Mouse (Mus musculus) embryonic facial prominence, embryonic 12.5 days (tissue): ENCODE measurements at regions not wholly inside any gene's neighbourhood (a gene's known extent, or its start where the extent isn't known, plus 50 kb on each side); places are given as distances from the start of the nearest gene placed in this dataset.

ENCODE experiments used
- ATAC-seq: fragments of 200-750 bp; cut with Nextera tagmentation; 2 replicates; pipeline ENCODE4 v1.8.0; 2017; ENCODE audit not compliant: insufficient number of reproducible peaks, insufficient read depth, low FRiP score, low TSS enrichment
- H3K27ac ChIP-seq: fragments of 300-500 bp; sonication (generic); 2 replicates; pipeline ENCODE4 v1.5.1; 2016; ENCODE audit warnings: mild to moderate bottlenecking
- H3K27me3 ChIP-seq: fragments of 300-500 bp; sonication (generic); 2 replicates; pipeline ENCODE4 v1.6.1; 2016; ENCODE audit warnings: mild to moderate bottlenecking, moderate library complexity
- H3K36me3 ChIP-seq: fragments of 300-500 bp; sonication (generic); 2 replicates; pipeline ENCODE4 v1.6.1; 2016; ENCODE audit warnings: mild to moderate bottlenecking
- H3K4me1 ChIP-seq: fragments of 300-500 bp; sonication (generic); 2 replicates; pipeline ENCODE4 v1.6.1; 2016
- H3K4me2 ChIP-seq: fragments of 300-500 bp; sonication (generic); replicated peaks from 2 replicates; pipeline ENCODE4 v1.6.1; 2016; ENCODE audit warnings: mild to moderate bottlenecking, moderate library complexity
- H3K4me3 ChIP-seq: fragments of 300-500 bp; sonication (generic); 2 replicates; pipeline ENCODE4 v1.5.1; 2016; ENCODE audit warnings: mild to moderate bottlenecking
- H3K9ac ChIP-seq: fragments of 300-500 bp; sonication (generic); 2 replicates; pipeline ENCODE4 v1.6.1; 2016; ENCODE audit warnings: mild to moderate bottlenecking, moderate library complexity
- H3K9me3 ChIP-seq: fragments of 300-500 bp; sonication (generic); 2 replicates; pipeline ENCODE4 v1.6.1; 2016; ENCODE audit warnings: mild to moderate bottlenecking, moderate library complexity
- WGBS: fragments of 180-500 bp; shearing (Covaris S2); methylation state at CpG from one replicate; pipeline ENCODE4 v1.1.7; 2016; 5-methylcytosine and 5-hydroxymethylcytosine counted together

DNA sequence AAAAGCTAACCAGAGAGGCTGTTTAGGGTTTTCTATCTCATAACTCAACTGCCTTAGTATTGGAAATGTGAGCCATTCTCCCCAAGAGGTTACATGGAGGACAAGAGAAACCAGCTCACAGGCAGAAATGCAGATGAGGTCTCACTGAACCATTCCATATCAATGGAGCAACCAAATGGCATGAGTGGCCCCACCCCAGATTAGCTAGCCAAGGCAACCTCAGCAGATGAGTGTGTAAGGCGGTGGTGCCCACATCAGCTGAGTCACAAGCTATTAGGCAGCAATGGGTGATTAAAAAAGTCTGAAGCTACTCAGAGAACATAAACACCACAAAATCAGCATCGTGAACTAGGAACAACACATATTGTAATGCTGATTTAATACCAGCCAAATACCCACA lies 133.2 kb downstream of the Lpin1 start:
- 80% methylated on average over 2 of the region's 2 CpGs for WGBS
- no peaks in the 10 kb centered on the region for H3K36me3 ChIP-seq

DNA sequence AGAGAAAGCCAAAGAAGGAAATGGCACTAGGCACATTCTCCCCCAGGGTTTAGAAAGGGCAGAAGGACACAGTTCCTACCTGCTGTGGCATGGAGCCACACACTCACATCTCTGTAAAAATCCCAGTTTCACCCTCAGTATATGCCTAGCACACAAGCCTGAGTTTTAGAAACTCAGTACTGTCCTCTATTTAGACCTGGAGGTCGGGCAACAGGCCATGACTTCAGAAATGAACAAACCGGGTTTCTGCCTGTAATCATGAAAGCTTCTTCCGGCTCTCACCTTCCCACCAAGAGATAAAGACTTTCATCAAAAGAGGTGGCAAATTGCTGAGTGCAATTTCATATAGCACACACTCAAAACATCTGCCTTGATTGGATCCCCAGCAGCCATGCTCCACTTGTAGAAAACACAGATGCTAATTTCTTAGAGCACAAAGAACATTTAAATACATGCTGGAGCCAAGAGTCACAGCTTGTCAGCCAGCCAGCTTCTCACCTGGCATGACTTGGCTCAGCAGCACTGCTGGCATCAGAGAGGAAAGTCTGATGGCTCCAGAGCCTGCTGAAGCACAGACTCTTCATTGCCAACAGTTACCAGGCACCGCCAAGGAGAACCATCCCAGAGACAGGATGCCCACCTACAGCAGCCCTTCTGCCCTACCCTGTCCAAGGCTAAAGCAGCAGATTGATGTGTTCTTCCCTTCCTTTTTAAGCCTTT lies 136.2 kb downstream of the Lpin1 start:
- ATAC-seq = no peak
- H3K4me1 ChIP-seq = no peaks in the 10 kb centered on the region
- H3K27ac ChIP-seq = no peak overlapping the region
- no peak overlapping the region for H3K4me2 ChIP-seq
- no peaks in the 10 kb centered on the region for H3K36me3 ChIP-seq
- H3K4me3 ChIP-seq = no peak overlapping the region
- no peak overlapping the region for H3K9ac ChIP-seq
- no peaks in the 10 kb centered on the region for H3K27me3 ChIP-seq
- 75% methylated on average over 4 of the region's 4 CpGs for WGBS
- H3K9me3 ChIP-seq = no peaks in the 10 kb centered on the region

More for the DNA sequence above, 133.2 kb downstream of the Lpin1 start:
- Histone ChIP-seq H3K27me3 (no peaks in the 10 kb centered on the region), H3K9ac (no peak overlapping the region), H3K4me2 (no peak overlapping the region), H3K4me1 (no peaks in the 10 kb centered on the region), H3K27ac (no peak overlapping the region), H3K9me3 (no peaks in the 10 kb centered on the region), H3K4me3 (no peak overlapping the region)
- no peak for ATAC-seq

DNA sequence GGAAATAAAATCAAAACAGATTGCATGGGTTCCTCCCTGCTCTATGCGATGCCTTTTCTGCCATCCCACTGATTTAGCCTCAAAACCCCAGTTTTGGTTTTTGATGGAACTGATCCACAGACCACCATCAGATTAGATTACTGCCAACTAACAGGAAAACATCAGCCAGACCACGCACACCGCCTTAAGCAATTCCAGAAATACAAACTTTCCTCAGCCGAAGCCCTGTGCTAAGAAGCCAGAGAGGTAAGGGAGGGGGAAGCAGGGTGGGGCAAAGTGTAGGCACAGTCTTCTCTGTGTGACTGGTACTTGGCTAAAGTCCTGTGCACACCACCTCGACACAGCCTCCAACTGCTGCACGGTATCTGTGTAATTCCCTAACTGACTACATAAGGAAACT lies 153.3 kb downstream of the Lpin1 start:
- ATAC-seq = no peak
- Histone ChIP-seq H3K4me3 (no peak overlapping the region), H3K4me1 (no peaks in the 10 kb centered on the region), H3K9me3 (no peaks in the 10 kb centered on the region), H3K4me2 (no peak overlapping the region), H3K27me3 (no peaks in the 10 kb centered on the region), H3K36me3 (no peaks in the 10 kb centered on the region), H3K27ac (no peak overlapping the region), H3K9ac (no peak overlapping the region)
- WGBS = 63% methylated on average over 6 of the region's 6 CpGs

DNA sequence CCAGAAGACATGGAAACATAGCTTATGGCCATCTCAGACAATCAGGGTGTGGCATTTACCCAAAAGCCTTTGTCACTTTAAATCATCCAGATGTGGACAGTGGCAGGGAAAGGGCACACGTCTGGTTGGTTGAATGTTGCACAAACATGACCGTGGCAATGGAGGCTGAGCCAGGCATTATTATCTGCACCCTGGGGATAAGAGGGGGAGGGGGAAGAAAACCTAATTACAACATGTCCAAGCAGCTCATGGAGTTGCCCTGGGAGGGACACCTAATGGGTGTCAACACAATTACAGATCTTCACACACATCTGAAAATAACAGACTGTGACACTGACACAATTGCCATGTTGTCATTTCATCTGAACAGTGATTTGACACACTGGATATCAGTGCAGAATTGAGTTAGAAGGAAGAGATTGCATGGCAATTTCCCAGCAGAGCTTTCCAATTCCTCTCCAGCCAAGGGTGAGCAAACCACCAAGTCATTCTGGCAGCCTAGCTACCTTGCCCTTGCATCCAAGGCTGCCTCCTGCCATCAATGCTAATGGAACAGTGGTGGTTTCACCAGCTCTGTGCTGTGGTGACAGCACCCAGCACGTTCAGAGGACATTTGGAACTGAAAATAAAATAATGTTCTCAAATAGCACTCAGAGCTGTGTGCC lies 159.9 kb downstream of the Lpin1 start:
- no peaks in the 10 kb centered on the region for H3K4me1 ChIP-seq
- H3K9ac ChIP-seq = no peak overlapping the region
- no peak overlapping the region for H3K27ac ChIP-seq
- ATAC-seq = no peak
- H3K4me2 ChIP-seq = no peak overlapping the region
- H3K9me3 ChIP-seq = peaks cover 6% of the 10 kb centered on the region
- no peaks in the 10 kb centered on the region for H3K36me3 ChIP-seq
- no peak overlapping the region for H3K4me3 ChIP-seq
- no peaks in the 10 kb centered on the region for H3K27me3 ChIP-seq
- WGBS = 61% methylated on average over 3 of the region's 3 CpGs

DNA sequence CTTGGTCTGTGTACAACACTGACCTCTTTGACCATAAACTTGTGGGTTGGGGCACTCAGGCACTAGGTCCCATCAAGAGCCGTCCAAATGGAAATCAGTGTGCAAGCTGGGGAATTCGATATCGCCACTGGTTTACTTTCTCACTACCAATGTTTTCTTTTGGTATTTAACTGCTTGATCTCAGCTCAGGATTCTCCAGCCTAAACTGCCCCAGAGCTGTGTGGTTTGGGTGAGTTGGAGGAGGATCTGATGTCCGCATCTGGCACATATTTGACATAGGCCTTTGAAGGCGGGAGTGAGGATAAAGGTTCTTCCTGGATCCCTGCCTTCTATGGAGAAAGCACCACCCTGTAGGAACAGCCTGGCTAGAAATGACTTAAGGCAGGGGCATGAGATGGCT lies 172.0 kb downstream of the Lpin1 start:
- H3K4me1 ChIP-seq = no peaks in the 10 kb centered on the region
- no peaks in the 10 kb centered on the region for H3K36me3 ChIP-seq
- ATAC-seq = no peak
- no peak overlapping the region for H3K4me3 ChIP-seq
- no peak overlapping the region for H3K27ac ChIP-seq
- H3K27me3 ChIP-seq = no peaks in the 10 kb centered on the region
- no peaks in the 10 kb centered on the region for H3K9me3 ChIP-seq
- 56% methylated on average over 5 of the region's 5 CpGs for WGBS
- no peak overlapping the region for H3K9ac ChIP-seq
- H3K4me2 ChIP-seq = no peak overlapping the region

DNA sequence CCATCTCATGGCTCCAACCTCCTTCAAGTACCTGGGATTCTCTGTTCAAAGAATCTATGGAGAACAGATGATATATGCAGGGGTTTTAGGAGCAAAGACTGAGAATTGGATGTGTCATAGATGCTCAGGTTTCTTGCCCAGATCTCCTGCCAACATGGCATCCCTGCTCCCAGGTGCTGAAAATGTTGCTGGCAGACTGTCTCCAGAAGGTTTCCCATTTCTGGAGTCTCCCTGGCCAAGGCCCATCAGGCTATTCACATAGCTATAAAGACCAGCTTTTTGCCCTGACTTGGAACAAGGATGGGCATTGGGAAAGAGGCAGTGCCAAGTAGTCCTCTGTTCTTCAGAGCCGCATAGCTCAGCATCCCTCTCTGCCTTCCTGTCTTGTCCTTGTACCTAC lies 173.8 kb downstream of the Lpin1 start:
- H3K4me1 ChIP-seq = no peaks in the 10 kb centered on the region
- no peak overlapping the region for H3K4me3 ChIP-seq
- H3K9me3 ChIP-seq = no peaks in the 10 kb centered on the region
- H3K4me2 ChIP-seq = no peak overlapping the region
- no peaks in the 10 kb centered on the region for H3K27me3 ChIP-seq
- H3K27ac ChIP-seq = no peak overlapping the region
- H3K36me3 ChIP-seq = no peaks in the 10 kb centered on the region
- ATAC-seq = no peak
- WGBS = 97% methylated on average over 1 of the region's 1 CpGs
- H3K9ac ChIP-seq = no peak overlapping the region

DNA sequence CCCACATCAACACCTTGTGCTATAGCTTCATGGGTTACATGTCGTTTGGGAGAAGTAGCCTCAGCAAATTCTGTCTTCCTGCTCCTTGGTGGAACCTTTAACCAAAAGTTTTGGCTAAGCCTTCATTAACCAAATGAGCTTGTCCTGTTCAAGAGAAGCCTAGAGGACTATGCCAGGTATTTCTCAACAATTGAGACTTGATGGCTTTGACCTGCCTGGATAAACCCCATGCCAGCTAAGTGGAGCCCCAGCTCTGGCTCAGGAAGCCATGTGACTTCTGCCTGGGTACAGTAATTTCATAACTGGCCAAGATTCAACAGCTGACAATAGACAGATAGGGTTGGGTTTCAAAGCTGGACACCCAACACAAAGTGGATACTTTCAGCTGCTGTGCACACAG lies 174.5 kb downstream of the Lpin1 start:
- no peaks in the 10 kb centered on the region for H3K9me3 ChIP-seq

DNA sequence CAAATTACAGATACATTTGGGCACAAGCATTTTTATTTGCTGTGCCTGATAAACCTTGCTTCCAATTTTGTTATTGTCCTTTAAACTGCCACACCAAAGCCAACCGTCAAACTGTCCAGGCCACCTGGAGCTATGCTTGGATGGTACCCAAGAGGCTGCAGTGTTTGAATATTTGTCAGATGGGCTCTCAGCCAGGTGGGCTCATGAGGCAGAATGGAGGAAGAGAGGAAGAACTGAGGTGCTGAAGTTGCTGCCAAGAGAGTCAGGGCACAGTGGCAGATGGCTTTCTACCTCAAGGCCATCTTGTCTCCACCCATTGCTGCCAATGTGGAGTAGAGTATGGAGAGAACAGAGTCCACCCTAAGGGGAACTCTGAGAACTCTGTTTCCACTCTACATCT lies 176.0 kb downstream of the Lpin1 start:
- Histone ChIP-seq H3K4me3 (no peak overlapping the region), H3K36me3 (no peaks in the 10 kb centered on the region), H3K9me3 (no peaks in the 10 kb centered on the region), H3K27ac (no peak overlapping the region), H3K27me3 (no peaks in the 10 kb centered on the region), H3K4me1 (no peaks in the 10 kb centered on the region), H3K4me2 (no peak overlapping the region), H3K9ac (no peak overlapping the region)
- ATAC-seq = no peak
- 86% methylated on average over 1 of the region's 1 CpGs for WGBS

More for the DNA sequence above, 174.5 kb downstream of the Lpin1 start:
- H3K27ac ChIP-seq = no peak overlapping the region
- no peak overlapping the region for H3K4me3 ChIP-seq
- no peak for ATAC-seq
- no peaks in the 10 kb centered on the region for H3K36me3 ChIP-seq
- H3K4me1 ChIP-seq = no peaks in the 10 kb centered on the region
- 85% methylated on average over 1 of the region's 1 CpGs for WGBS
- no peaks in the 10 kb centered on the region for H3K27me3 ChIP-seq
- H3K9ac ChIP-seq = no peak overlapping the region
- H3K4me2 ChIP-seq = no peak overlapping the region

DNA sequence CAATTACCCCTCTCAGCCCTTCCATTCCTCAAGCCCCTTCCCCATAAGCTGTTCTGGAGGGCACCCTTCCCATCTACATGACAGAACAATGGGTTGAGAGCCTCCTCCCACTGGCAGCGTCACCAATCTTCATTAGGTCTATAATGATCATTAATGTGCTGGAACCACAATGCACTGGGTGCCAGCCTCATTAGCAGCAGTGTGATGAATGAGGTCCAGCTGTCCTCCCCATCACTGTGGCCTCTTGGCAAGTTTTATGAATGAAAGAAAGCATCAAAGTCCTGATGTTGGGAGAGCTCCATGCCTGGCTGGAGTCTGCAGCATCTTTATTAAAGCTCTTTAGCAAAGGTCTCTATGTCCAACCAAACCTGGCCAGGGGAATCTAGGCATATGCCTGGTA lies 176.5 kb downstream of the Lpin1 start:
- no peaks in the 10 kb centered on the region for H3K9me3 ChIP-seq
- ATAC-seq = no peak
- no peak overlapping the region for H3K27ac ChIP-seq
- no peak overlapping the region for H3K4me2 ChIP-seq
- no peaks in the 10 kb centered on the region for H3K36me3 ChIP-seq
- H3K4me1 ChIP-seq = no peaks in the 10 kb centered on the region
- no peak overlapping the region for H3K4me3 ChIP-seq
- H3K27me3 ChIP-seq = no peaks in the 10 kb centered on the region
- WGBS = 63% methylated on average over 1 of the region's 1 CpGs
- no peak overlapping the region for H3K9ac ChIP-seq

DNA sequence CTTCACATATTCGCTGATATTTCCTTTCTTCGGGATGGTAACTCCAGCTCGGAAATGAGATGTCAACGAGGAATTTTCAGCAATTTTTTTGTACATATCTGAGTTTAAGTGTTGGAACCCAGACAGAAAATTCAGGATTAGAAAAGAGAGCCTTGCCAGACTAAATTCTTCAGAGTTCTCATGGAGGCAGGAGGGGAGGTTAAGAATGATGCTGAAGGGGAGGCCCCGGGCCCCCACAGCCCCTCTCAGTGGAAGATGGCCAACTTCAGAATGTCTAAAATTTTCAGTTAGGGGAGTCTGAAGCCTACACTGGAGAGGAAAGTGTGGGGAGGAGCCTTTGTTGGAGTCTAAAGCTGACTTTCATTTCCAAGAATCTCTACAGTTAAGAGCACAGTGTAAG lies 184.8 kb downstream of the Lpin1 start:
- Histone ChIP-seq H3K9ac (no peak overlapping the region), H3K4me2 (no peak overlapping the region), H3K27me3 (no peaks in the 10 kb centered on the region), H3K4me1 (no peaks in the 10 kb centered on the region), H3K4me3 (no peak overlapping the region), H3K9me3 (no peaks in the 10 kb centered on the region), H3K36me3 (no peaks in the 10 kb centered on the region), H3K27ac (no peak overlapping the region)
- WGBS = 87% methylated on average over 5 of the region's 5 CpGs
- ATAC-seq = no peak

DNA sequence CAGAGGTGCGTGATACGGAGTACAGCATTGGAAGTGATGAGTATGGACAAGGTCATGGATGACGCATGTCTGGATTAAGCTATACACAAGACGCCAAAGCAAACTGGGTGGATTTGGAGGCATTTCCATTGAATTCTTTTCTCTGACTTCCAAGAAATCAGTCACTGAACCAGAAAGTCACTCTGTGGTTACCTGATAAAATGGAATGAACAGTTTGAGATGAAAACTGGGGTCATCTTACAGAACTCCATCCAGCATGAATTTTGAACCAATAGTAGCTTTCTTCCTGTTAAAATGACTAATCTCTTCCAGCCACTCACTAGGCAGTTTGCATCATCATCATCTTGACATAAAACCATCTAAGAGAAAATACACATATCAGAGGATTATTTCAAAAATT lies 186.2 kb downstream of the Lpin1 start:
- H3K4me1 ChIP-seq = no peaks in the 10 kb centered on the region
- no peak overlapping the region for H3K27ac ChIP-seq
- H3K27me3 ChIP-seq = no peaks in the 10 kb centered on the region
- no peaks in the 10 kb centered on the region for H3K36me3 ChIP-seq
- no peaks in the 10 kb centered on the region for H3K9me3 ChIP-seq
- H3K4me2 ChIP-seq = no peak overlapping the region
- 88% methylated on average over 4 of the region's 4 CpGs for WGBS
- no peak overlapping the region for H3K4me3 ChIP-seq
- H3K9ac ChIP-seq = no peak overlapping the region
- no peak for ATAC-seq

DNA sequence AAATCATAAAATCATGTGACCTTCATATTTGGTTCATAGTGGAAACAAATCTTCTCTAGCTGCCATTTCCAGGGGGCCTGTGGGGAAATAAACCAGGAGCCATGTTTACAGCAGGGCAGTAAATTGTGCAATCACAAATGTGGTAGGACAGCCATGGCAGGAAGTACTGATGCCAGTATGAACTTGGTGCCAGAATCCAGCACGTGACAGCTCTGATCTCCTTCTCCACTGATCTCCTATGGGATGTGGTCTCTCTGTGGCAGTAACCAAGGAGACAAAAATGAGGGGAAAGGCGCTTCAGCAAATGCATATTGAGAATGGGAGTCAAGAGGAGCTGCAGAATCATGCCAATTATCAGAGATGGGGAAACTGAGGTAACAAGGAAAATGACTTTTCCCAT lies 215.0 kb downstream of the Lpin1 start:
- no peaks in the 10 kb centered on the region for H3K9me3 ChIP-seq
- ATAC-seq = no peak
- no peak overlapping the region for H3K27ac ChIP-seq
- no peak overlapping the region for H3K4me2 ChIP-seq
- no peak overlapping the region for H3K4me3 ChIP-seq
- no peak overlapping the region for H3K9ac ChIP-seq
- 85% methylated on average over 2 of the region's 2 CpGs for WGBS
- H3K4me1 ChIP-seq = no peaks in the 10 kb centered on the region
- H3K27me3 ChIP-seq = no peaks in the 10 kb centered on the region
- H3K36me3 ChIP-seq = no peaks in the 10 kb centered on the region
